Mouse (Mus musculus) naive thymus-derived CD4-positive, alpha-beta T cell, adult 2 months (primary cell): ENCODE measurements around the gene H2bfm.
A peak's percentile ranks its signal among the peaks of the same experiment; 100 is the strongest.
"Not testable (repeated sequence)": the region's sequence is repeated elsewhere in the genome, so short reads cannot be mapped to it uniquely, and the experiment has no call there.

Experiments
- DNase-seq: peaks from one replicate; pipeline ENCODE4 v3.0.0-alpha.2; 2011; ENCODE audit warnings: low read depth

Gene H2bfm

DNA sequence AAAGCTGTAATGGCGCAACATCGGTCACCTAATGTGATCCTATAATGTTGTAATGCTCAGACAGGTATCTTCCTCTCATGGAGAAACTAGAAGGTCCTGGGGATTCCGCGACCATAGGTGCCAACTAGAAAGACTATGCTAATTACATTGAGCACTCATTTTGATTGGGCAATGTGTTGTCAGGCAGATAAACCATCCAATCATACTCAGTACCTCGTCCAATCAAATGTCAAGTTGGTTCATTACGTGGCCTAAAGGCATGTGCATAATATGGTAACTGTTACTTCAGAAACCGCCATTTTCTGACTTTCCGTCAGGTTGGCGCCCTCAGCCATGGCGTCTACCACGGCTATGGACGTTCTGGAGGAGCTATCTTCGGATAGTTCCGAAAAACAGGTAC lies at the start of gene H2bfm:
TSS of gene H2bfm (plus strand) at position 295 of the 400 bp plus-strand sequence.
- peak; percentile 51 for DNase-seq

DNA sequence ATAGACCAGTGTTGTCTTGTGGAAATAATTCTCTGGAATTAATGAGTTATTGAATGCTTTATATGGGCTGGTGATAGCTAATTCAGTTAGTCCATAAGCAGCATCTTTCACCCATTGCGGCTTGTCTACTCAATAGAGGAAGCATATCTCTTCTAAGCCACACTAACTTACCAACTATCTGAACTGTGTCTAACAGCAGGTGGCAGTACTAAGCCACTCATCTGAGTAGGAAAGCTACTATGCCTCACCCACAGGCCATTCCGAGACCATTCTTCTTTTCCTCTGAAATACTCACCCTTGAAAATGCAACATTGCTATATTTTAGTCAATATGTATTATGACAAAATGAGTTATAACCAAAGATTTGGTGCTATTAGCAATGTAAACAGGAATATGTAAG lies 31.4 kb upstream of the H2bfm start:
- DNase-seq = peak; percentile 21

DNA sequence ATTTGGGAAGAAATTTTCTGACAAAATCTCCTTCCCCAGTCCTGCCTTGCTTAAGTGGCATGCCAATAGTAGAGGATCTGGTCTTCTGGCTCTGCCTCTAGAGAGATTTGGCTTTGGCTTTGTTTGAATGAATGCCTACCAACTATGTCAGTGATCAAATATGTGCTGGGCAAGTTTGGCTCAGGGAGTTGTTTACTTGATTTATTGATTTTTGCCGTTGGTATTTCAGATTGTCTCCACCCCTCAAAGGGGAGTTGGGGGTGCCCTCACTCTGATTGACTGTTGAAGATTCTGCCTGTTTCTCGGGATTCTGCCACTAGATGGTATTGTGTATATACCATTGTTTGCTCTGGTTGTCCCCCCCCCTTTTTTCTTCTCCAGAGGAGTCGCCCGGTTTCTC lies 22.8 kb upstream of the H2bfm start:
- DNase-seq = no peak

DNA sequence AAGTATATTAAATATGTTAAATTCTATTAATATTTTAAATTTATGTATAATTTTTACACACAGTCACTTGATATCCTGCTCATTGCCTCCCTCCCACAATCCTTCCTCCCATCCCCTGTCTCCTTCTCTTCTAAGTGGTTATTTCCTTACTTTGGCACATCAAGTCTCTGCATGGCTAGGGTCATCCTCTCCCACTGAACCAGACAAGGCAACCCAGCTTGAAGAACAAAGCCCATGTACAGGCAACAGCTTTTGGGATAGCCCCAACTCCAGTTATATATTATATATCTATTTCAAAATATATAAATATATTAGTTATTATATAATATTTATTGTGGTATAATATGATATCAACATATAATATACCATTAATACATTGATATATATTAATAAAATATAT lies 1.3 kb upstream of the H2bfm start:
- DNase-seq = no peak

DNA sequence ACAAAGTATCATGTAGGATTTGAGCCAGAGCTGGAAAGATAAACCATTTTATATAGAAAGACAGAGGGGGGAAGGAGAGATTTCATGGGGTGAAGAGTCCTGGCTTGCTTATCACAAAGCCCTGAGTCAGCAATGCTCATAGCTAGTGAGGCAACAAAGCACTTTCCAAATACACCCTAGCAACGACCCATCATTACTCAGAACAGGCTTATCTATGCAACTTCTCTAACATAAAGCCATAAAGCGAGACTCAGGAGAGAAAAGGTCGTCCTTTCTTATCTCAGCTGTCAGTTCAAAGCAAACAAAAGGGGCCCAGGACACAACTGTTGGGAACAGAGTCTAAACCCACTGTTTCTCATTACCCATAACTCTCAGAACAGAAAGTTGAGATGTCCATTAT lies 10.9 kb downstream of the H2bfm start:
- DNase-seq = no peak

DNA sequence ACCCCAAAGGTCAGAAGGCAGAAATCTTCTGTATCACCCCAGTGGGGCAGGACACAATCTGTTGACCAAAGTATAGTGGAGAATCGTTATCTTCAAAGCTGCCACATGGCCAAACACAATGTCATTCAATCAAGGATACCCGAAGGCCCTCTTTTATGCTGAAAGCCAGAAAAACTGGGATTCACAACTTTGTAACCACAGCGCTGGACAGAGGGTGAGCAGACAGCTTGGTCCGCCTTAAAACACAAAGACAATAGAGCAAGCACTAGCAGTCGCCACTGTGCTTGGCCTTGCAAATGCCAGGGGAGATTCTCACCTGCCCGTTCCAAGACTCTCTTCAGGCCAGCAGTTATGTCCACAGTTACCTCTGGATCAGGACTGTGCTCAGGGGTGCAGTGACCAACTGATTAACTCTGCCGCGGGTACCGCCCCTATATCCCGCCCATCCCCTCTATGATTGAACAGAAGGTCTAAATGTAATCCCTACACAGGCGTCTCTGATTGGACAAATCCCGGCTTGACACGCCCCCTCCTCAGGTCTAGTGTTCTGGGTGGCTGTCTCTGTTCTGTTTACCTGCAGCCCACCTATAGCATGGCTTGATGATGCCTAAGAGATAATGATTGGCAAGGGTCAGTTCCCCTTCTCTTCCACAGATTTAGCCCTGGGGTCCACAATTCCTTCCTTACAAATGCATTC lies 30.6 kb downstream of the H2bfm start:
- DNase-seq = not testable (repeated sequence)

DNA sequence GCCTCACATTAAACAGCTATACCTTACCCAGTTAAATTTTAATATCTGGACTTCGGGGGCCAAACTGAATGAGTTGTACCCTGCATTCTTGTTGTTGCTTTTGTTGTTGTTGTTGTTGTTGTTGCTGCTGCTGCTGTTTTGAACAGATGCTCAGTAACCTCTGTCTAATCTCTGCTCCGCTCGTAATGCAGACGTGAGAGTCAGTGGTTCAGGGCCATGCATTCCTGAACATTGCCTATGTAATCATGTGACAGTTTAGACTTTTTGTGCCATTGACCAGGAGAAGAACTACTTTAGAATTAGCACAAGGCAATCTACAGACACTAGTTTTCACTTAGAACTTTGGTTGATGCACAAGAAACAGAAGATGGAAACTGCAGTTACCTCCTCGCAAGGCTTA lies 31.2 kb downstream of the H2bfm start:
- not testable (repeated sequence) for DNase-seq

DNA sequence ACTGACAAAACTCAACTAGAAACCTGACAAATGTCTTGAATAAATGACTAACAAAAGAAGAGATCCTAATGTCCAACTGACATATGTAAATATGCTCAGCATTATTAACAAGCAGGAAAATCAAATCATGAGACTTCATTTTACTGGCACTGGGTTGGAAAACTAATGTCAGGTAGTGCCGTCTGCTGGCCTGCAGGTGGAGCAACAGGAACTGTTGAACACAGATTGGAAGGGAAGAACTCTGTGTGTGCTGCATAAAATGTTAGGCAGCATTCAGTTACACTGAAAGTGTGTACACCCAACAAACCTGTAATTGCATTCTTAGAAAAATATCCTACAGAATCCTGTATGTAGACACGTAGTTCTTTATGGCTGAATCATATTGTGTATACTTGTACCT lies 32.6 kb downstream of the H2bfm start:
- DNase-seq = peak; percentile 18

DNA sequence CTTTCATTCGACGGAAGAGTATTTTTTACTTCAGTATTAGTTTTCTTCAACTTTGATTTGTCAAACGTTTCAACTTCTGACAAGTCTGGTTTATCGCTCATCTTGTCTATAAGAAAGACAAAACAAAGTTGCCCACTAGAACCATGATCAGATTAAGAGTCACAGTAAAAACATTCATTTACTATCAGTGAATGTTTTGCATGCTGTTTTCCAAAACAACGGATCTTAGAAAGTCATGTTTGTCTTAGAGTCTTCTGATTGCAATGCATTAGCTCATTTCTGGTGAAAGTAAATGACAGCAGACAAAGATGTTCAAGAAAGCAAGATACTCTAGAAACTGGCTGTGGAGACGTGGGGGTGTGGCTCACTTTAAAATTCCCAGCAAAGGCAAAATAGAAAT lies 48.3 kb downstream of the H2bfm start, which contains the start of gene Tmsb15b2:
TSS of gene Tmsb15b2 (minus strand) at position 101 of the 400 bp plus-strand sequence.
- DNase-seq = not testable (repeated sequence)

DNA sequence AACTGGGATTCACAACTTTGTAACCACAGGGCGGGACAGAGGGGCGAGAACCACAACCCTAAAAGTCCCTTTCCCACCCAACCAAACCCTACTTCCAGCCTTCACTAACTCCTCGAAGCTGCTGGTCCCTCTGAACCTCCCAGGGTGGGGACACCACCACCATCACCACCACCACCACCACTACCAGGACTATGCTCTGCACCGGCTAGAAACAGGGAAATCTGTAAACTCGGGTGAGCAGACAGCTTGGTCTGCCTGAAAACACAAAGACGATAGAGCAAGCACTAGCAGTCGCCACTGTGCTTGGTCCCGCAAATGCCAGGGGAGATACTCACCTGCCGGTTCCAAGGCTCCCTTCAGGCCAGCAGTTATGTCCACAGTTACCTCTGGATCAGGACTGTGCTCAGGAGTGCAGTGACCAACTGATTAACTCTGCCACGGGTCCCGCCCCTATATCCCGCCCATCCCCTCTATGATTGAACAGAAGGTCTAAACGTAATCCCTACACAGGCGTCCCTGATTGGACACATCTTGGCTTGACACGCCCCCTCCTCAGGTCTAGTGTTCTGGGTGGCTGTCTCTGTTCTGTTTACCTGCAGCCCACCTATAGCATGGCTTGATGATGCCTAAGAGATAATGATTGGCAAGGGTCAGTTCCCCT lies 49.4 kb downstream of the H2bfm start, which contains the start of the genes Tmsb15l and Tmsb15b1:
TSS of gene Tmsb15l (minus strand) at position 446 of the 661 bp plus-strand sequence.
TSS of gene Tmsb15b1 (minus strand) at position 451 of the 661 bp plus-strand sequence.
- DNase-seq = peak; percentile 80
